Mouse (Mus musculus) kidney, embryonic 14.5 days (tissue): Measurements from ENCODE around the gene Serpina3n. TPM values are rescaled to one million over a fixed set of nuclear protein-coding genes. Genes with fewer than 3 reads are reported as not detected.
"Not testable (repeated sequence)": the region's sequence is repeated elsewhere in the genome, so short reads cannot be mapped to it uniquely, and the experiment has no call there.

Source experiments
- ATAC-seq: fragments of 200-750 bp; cut with Nextera tagmentation; 2 replicates; pipeline ENCODE4 v1.8.0; 2017; ENCODE audit warnings: moderate number of reproducible peaks, mild to moderate bottlenecking, moderate TSS enrichment, moderate library complexity; ENCODE audit not compliant: low FRiP score, low TSS enrichment
- H3K27ac ChIP-seq: fragments of 300-500 bp; sonication (generic); 2 replicates; pipeline ENCODE4 v1.5.1; 2014; ENCODE audit warnings: low read depth, mild to moderate bottlenecking, low read length, moderate library complexity, mixed read lengths
- H3K27me3 ChIP-seq: fragments of 300-500 bp; sonication (generic); 2 replicates; pipeline ENCODE4 v1.6.1; 2014; ENCODE audit warnings: mild to moderate bottlenecking, low read length; ENCODE audit not compliant: control insufficient read depth, insufficient read depth
- H3K36me3 ChIP-seq: fragments of 300-500 bp; sonication (generic); 2 replicates; pipeline ENCODE4 v1.6.1; 2014; ENCODE audit warnings: low read length, mixed read lengths; ENCODE audit not compliant: control insufficient read depth, insufficient read depth
- H3K4me1 ChIP-seq: fragments of 300-500 bp; sonication (generic); 2 replicates; pipeline ENCODE4 v1.6.1; 2014; ENCODE audit warnings: low read length, mixed read lengths; ENCODE audit not compliant: control insufficient read depth, insufficient read depth
- H3K4me2 ChIP-seq: fragments of 300-500 bp; sonication (generic); replicated peaks from 2 replicates; pipeline ENCODE4 v1.6.1; 2014; ENCODE audit warnings: low read depth, mild to moderate bottlenecking, low read length
- H3K4me3 ChIP-seq: fragments of 300-500 bp; sonication (generic); 2 replicates; pipeline ENCODE4 v1.5.1; 2014; ENCODE audit warnings: mild to moderate bottlenecking, low read length
- H3K9ac ChIP-seq: fragments of 300-500 bp; sonication (generic); 2 replicates; pipeline ENCODE4 v1.6.1; 2014; ENCODE audit warnings: low read depth, mild to moderate bottlenecking, low read length, moderate library complexity
- H3K9me3 ChIP-seq: fragments of 300-500 bp; sonication (generic); 2 replicates; pipeline ENCODE4 v1.6.1; 2016; ENCODE audit warnings: low read length; ENCODE audit not compliant: control insufficient read depth
- WGBS: fragments of 180-500 bp; shearing (Covaris S2); extraction: QIAGEN DNeasy Blood & Tissue Kit; methylation state at CpG from one replicate; pipeline ENCODE4 v1.1.7; 2014; 5-methylcytosine and 5-hydroxymethylcytosine counted together
- polyA plus RNA-seq: library from polyadenylated mRNA; unstranded; fragments of >200 nt; fragmentation: Nextera tagmentation; extraction: Ambion mirVana; gene quantifications from 2 replicates; pipeline ENCODE4 v1.2.1, GENCODE M21; 2014

The Serpina3n gene
- polyA plus RNA-seq, 1 experiment from 2014 or later: not detected

DNA sequence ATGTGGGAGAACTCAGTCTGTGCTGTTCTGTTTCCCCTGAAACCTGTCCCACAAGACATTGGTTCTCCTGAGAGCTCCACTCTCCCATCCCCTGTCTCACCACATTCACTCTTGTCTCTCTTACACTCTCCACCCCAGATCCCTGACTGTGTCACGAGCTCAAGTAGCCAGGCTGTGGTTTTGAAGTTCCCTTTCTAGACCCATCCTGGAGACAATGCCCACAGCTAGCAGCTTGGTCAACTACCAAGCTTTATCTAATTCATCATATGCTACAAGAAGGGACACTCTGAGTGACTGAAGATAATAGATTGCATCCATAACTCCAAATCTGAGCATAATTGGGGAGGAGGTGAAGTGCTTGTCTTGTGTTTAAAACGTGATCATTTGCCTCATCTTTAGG, 15.5 kb upstream of the Serpina3n start:
- ATAC-seq: not testable (repeated sequence)

DNA sequence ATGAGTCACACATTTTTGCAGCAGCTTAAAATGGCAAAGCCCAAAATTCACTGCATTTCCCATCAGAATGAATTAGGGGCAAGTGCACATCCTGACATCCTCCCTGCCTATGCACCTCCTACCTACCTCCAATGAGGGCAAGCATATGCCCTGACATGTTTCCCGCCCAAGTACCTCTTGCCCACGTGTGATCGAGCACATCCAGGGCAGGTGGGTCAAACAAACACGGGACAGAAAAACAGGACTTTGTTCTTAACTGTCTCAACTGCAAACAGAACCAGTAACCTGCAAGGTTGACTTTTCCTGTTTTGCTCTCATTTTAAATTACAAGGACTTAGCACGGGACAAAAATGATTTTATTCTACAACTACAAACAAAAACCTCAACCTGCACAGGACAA, 2.6 kb upstream of the Serpina3n start:
- 72% methylated on average over 5 of the region's 5 CpGs for WGBS
- Histone ChIP-seq H3K9ac (no peak overlapping the region), H3K27ac (no peak overlapping the region)

More for the DNA sequence above, 15.5 kb upstream of the Serpina3n start:
- not testable (repeated sequence) for H3K27ac ChIP-seq, H3K9me3 ChIP-seq, H3K4me3 ChIP-seq, H3K9ac ChIP-seq, H3K36me3 ChIP-seq, H3K4me2 ChIP-seq, H3K4me1 ChIP-seq, H3K27me3 ChIP-seq
- 85% methylated on average over 2 of the region's 2 CpGs for WGBS

DNA sequence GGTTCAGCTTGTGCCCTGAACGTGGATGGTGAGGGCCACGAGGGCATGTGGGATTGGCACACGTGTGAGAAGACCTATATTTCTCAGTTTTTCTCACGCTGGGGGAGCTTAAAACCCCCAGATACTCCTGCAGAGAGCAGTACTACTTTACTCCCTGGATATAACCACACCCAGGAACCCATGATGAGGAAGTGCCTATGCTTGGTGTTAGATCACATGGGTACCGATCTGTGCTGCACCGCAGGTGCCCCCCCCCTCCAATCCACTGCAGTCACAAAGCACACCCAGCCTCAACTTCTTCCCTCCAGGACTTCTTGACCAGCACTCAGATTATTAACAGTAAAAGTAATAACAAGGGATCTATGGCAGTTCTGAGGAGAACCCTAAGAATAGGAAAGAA, 6.0 kb downstream of the Serpina3n start:
- Histone ChIP-seq H3K27me3 (no peaks in the 10 kb centered on the region), H3K9ac (no peak overlapping the region), H3K27ac (no peak overlapping the region), H3K36me3 (no peaks in the 10 kb centered on the region), H3K4me2 (no peak overlapping the region), H3K4me1 (no peaks in the 10 kb centered on the region), H3K4me3 (no peak overlapping the region), H3K9me3 (no peaks in the 10 kb centered on the region)
- 86% methylated on average over 6 of the region's 6 CpGs for WGBS
- ATAC-seq: no peak

More for the DNA sequence above, 2.6 kb upstream of the Serpina3n start:
- no peak for ATAC-seq
- H3K36me3 ChIP-seq: no peaks in the 10 kb centered on the region
- H3K4me2 ChIP-seq: no peak overlapping the region
- no peak overlapping the region for H3K4me3 ChIP-seq
- no peaks in the 10 kb centered on the region for H3K9me3 ChIP-seq
- no peaks in the 10 kb centered on the region for H3K4me1 ChIP-seq
- no peaks in the 10 kb centered on the region for H3K27me3 ChIP-seq

DNA sequence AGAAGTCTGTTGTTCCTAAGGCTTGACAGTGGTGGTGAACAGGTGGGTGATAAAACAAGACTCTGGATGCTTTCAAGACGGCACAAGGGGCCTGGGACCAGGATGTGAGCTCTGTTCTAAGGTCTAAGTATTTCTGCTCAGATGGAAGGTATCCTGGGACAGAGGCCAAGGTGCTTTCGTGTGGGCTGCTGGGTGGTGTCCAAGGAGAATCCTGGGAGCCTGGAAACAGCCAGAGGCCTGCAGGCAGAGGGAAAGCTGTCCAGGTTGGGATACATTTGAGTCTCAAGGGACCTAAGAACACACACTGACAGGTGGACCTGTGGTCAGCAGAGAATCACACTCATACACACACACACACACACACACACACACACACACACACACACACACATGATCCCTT, 8.0 kb downstream of the Serpina3n start:
- no peak overlapping the region for H3K9ac ChIP-seq
- no peaks in the 10 kb centered on the region for H3K27me3 ChIP-seq
- no peak overlapping the region for H3K4me2 ChIP-seq
- no peak for ATAC-seq
- H3K36me3 ChIP-seq: no peaks in the 10 kb centered on the region
- H3K4me3 ChIP-seq: no peak overlapping the region
- WGBS: 71% methylated on average over 2 of the region's 2 CpGs
- no peaks in the 10 kb centered on the region for H3K9me3 ChIP-seq
- no peak overlapping the region for H3K27ac ChIP-seq
- no peaks in the 10 kb centered on the region for H3K4me1 ChIP-seq

DNA sequence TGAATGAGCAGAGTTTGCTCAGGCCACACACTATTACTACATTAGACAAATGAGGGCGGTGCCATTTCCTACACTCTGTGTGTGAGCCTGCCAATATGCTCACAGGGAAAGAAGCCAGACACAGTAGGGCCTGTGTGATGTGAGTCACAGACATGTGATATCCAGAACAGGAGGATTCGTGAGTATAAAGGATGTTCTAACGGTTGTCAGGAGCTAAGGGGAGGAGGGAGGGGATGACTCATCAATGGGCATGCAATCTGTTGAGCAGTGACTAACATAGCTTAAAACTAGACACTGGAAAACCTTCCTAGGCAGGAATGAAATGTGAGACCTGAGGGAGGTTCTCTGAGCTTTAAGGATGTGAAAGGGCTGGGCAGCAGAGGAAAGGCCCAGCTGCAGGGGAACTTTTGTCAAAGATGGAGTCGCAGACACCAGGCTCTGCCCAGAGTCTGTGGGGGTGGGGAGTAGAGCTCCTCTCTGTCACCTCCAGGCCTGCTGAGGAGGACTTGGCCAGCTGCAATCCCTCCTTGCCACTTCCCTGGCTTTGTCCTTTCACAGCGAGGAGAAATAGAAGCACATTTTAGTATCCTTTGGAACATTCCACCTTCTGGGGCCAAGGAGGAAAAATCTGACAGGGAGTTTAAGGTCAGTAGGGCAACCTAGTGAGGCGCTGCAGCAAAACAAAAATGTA, 9.2 kb downstream of the Serpina3n start:
- no peaks in the 10 kb centered on the region for H3K27me3 ChIP-seq
- no peaks in the 10 kb centered on the region for H3K4me1 ChIP-seq
- no peak overlapping the region for H3K27ac ChIP-seq
- no peaks in the 10 kb centered on the region for H3K9me3 ChIP-seq
- H3K36me3 ChIP-seq: no peaks in the 10 kb centered on the region
- WGBS: 32% methylated on average over 6 of the region's 6 CpGs
- H3K4me2 ChIP-seq: no peak overlapping the region
- no peak overlapping the region for H3K4me3 ChIP-seq
- ATAC-seq: peak; percentile 63
- no peak overlapping the region for H3K9ac ChIP-seq

DNA sequence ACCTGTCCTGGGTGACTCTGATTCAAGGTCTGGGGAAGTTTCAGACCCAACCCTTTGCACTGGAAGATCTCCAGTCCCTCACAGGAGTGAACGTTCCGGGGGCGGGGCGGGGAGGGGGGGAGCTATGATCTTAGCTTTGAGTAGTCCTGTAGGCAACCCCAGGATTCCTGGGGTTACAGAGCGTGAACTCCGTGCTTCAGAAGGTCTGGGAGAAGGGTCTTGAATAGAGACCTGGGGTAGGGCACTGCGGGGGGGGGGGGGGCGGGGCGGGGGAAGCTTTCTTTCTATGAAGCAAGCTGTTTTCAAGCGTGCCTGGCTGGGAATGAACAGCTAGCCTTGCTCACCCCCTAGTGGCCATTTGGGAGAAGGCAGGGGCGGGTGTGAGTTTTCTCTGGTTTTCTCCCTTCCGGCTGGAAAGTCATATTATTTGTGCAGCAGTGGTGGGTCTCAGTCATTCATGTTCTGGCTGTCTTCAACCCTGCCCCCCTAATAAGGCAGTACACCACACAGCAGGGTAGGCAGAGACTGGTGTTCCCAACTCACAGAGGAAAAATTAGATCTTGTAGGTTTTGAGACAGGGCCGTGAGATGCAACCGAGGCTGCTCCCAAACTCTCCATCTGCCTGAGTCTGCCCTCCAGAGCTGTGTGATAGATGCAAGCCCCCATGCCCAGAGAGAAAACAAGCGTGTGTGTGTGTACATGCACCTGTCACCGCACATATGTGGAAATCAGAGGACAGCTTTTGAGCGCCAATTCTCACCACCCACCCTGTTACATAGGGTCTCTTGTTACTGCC, 12.0 kb downstream of the Serpina3n start:
- Histone ChIP-seq H3K4me3 (peak overlapping the region; percentile 17; the same call in 1 of the 2 replicates), H3K4me1 (no peaks in the 10 kb centered on the region), H3K36me3 (no peaks in the 10 kb centered on the region), H3K9ac (no peak overlapping the region), H3K27ac (no peak overlapping the region), H3K27me3 (no peaks in the 10 kb centered on the region), H3K4me2 (peak overlapping the region; percentile 38), H3K9me3 (no peaks in the 10 kb centered on the region)
- peak; percentile 63 for ATAC-seq
- WGBS: 18% methylated on average over 17 of the region's 17 CpGs

DNA sequence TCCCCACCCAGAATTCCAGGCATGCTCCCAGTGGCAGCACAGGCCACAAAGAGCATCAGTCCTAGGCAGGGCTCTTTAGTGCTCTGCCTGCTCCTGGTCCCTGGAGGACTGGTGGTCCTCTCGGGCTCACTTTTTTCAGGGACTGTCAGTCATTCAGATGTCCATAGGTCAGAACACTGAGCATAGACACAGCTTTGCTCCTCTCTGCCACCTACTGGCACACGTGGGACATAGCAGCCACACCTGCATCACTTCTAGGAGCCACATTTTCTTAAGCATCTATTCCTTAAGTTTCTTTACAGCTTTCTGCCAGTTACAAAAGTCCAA, 12.6 kb downstream of the Serpina3n start:
- no peak overlapping the region for H3K4me3 ChIP-seq
- no peak overlapping the region for H3K27ac ChIP-seq
- H3K27me3 ChIP-seq: no peaks in the 10 kb centered on the region
- H3K4me2 ChIP-seq: no peak overlapping the region
- no peaks in the 10 kb centered on the region for H3K36me3 ChIP-seq
- no peak overlapping the region for H3K9ac ChIP-seq
- WGBS: 7% methylated on average over 2 of the region's 2 CpGs
- H3K4me1 ChIP-seq: no peaks in the 10 kb centered on the region
- 0 out of 2 replicates have a peak, but pooled peaks have one; percentile 2 for ATAC-seq
- no peaks in the 10 kb centered on the region for H3K9me3 ChIP-seq

DNA sequence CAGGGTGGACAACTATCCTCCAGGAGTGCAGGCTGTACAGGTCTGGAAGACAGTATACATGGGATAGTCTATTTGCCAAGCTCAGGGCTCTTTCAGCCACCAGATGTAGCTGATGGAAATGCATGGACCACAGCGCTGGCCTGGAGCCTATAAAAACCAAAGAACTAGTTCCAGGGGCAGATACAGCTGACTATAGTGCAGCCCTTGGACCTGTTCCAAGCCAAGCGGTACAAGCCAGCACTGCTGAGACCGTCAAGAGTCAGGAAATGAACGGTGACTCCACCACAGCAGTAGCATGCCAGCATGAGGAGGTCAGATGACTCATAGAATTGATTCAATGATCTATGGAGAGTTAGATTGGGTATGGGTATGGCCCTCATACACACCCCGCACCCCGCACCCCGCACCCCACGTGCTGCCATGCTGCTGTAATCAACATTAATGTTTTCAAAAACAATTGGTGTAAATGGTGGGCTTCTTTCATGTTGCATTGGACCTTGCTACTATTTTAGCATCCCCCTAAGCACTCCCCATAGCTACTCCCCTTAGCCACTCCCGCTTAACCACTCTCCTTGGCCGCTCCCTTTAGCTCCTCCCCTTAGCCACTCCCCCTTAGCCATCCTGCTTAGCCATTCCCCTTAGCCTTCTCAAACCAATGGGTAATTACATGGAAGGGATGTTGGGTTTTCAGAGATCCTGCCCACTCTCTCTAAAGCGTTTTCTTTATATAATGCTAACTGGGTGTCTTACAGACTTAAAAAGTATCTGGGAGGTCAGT, 16.3 kb downstream of the Serpina3n start:
- peak; percentile 30 for ATAC-seq
- no peak overlapping the region for H3K9ac ChIP-seq
- no peak overlapping the region for H3K4me2 ChIP-seq
- H3K4me1 ChIP-seq: no peaks in the 10 kb centered on the region
- H3K27ac ChIP-seq: no peak overlapping the region
- no peaks in the 10 kb centered on the region for H3K36me3 ChIP-seq
- H3K9me3 ChIP-seq: no peaks in the 10 kb centered on the region
- 63% methylated on average over 11 of the region's 11 CpGs for WGBS
- no peaks in the 10 kb centered on the region for H3K27me3 ChIP-seq
- no peak overlapping the region for H3K4me3 ChIP-seq

DNA sequence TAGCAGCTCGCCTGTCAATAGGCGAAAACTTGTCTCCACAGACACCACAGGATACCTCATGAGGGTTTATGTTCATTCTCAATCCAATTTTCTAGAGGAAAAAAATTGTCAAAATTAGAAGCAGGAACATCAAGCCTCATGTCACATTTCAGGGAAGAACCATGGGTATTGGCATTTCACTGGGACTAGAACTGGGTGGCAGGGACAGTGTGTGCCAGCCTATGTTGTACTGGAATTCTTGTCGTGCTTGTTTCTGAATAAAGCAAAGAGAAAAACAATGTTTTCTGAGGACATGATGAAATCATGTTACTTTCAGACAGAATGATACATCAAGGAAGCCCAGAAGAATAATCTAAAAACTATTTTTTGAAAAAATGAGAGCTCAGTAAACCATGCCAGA, 19.1 kb downstream of the Serpina3n start:
- Histone ChIP-seq H3K36me3 (no peaks in the 10 kb centered on the region), H3K4me2 (no peak overlapping the region), H3K4me3 (no peak overlapping the region), H3K27me3 (no peaks in the 10 kb centered on the region), H3K9me3 (no peaks in the 10 kb centered on the region), H3K4me1 (no peaks in the 10 kb centered on the region), H3K9ac (no peak overlapping the region), H3K27ac (no peak overlapping the region)
- ATAC-seq: no peak
- WGBS: 82% methylated on average over 3 of the region's 3 CpGs
